In the genomic region with DNA sequence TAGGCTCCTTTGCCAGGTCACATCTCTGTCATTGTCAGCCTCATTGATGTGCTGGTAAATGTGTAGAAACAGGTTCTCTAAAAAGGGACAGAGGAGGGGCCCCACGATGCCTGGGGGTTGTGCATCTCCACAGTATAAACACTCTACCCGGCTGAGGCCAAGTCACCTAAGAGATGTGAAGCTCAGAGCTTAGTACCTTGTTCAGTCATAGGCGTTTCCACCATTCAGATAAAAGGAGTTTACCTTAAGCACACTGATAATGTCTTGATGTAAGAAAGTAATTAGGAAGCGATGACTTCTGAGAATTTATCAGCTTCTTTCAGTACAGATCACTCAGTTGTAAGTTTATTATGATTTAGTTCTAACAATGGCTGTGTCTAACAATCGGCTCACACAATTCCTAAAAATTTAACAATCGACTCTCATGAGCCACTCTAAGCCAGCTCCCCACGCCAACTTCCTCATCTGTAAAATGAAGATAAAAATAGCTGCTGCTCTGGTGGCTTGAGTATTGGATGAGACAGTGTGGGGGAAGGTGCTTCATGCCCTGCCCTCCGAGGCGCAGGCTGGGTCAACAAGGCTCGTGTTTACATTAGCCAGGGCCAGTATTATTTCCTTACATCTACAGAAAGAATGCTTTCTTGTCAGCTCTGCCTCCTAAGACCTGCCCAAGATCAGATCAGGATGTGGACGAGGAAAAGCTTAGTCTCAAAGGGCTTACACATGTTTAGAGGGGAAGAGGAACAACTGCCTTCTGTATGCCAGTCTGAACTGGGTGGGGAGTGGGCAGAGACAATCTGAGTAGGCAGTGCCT, we compare ENCODE assay signal across 8 mouse cellular contexts. TPM values are rescaled to one million over a fixed set of nuclear protein-coding genes. Genes with fewer than 3 reads are reported as not detected.
A peak's percentile ranks its signal among the peaks of the same experiment; 100 is the strongest.
DNase-seq lines count a peak whose midpoint lies in the region; ATAC-seq and TF ChIP-seq lines count a peak whose summit lies in the region.

No protein-coding gene starts in this region.

- H3K4me2 ChIP-seq in forebrain, postnatal 0 days (ENCODE audit: low read depth) = no peak overlapping the region
- no peak overlapping the region for H3K4me2 ChIP-seq in forebrain, embryonic 15.5 days (replicated peaks)
- peak overlapping the region; percentile 41 for H3K4me2 ChIP-seq in heart, embryonic 16.5 days (ENCODE audit: low read depth, low read length)
- peak overlapping the region; percentile 20 for H3K4me2 ChIP-seq in lung, embryonic 16.5 days (ENCODE audit: low read depth, low read length)
- H3K4me2 ChIP-seq in stomach, postnatal 0 days (replicated peaks; ENCODE audit: low read depth) = no peak overlapping the region; the same call in 1 of the 2 replicates

- H3K9ac ChIP-seq in forebrain, postnatal 0 days = no peak overlapping the region
- no peak overlapping the region for H3K9ac ChIP-seq in forebrain, embryonic 15.5 days (replicated peaks)
- H3K9ac ChIP-seq in heart, embryonic 16.5 days (ENCODE audit: low read length) = peak overlapping the region; percentile 15; the same call in 1 of the 2 replicates
- H3K9ac ChIP-seq in lung, embryonic 16.5 days (ENCODE audit: low read length) = 0 out of 2 replicates have a peak overlapping the region, but pooled peaks have one; percentile 25
- no peak overlapping the region for H3K9ac ChIP-seq in stomach, postnatal 0 days (ENCODE audit: low read length)

- H3K4me1 ChIP-seq in forebrain, postnatal 0 days (ENCODE audit: insufficient read depth) = no peaks in the 10 kb centered on the region
- peaks cover 9% of the 10 kb centered on the region for H3K4me1 ChIP-seq in forebrain, embryonic 15.5 days
- H3K4me1 ChIP-seq in heart, embryonic 16.5 days (ENCODE audit: control insufficient read depth, insufficient read depth, low read length) = peaks cover 41% of the 10 kb centered on the region
- peaks cover 70% of the 10 kb centered on the region for H3K4me1 ChIP-seq in lung, embryonic 16.5 days (replicated peaks; ENCODE audit: control insufficient read depth, insufficient read depth, low read length)
- H3K4me1 ChIP-seq in stomach, postnatal 0 days (replicated peaks; ENCODE audit: control insufficient read depth, insufficient read depth) = 0 out of 2 replicates have a peak, but pooled peaks cover 10% of the 10 kb centered on the region

- no peak overlapping the region for H3K4me3 ChIP-seq in forebrain, postnatal 0 days (ENCODE audit: low read depth, low read length)
- H3K4me3 ChIP-seq in forebrain, embryonic 15.5 days = no peak overlapping the region
- H3K4me3 ChIP-seq in heart, embryonic 16.5 days (ENCODE audit: low read length) = no peak overlapping the region
- H3K4me3 ChIP-seq in lung, embryonic 16.5 days (ENCODE audit: low read length) = no peak overlapping the region
- H3K4me3 ChIP-seq in stomach, postnatal 0 days (ENCODE audit: low read depth, low read length) = no peak overlapping the region

- no peak for TF ChIP-seq EP300 in stomach, postnatal 0 days (optimal IDR thresholded peaks at IDR 0.05)

- 0 out of 2 replicates have a peak overlapping the region, but pooled peaks have one; percentile 29 for H3K27ac ChIP-seq in forebrain, postnatal 0 days (ENCODE audit: low read depth, low read length)
- H3K27ac ChIP-seq in forebrain, embryonic 15.5 days (replicated peaks) = no peak overlapping the region
- H3K27ac ChIP-seq in heart, embryonic 16.5 days (ENCODE audit: low read length) = peak overlapping the region; percentile 72
- peak overlapping the region; percentile 88 for H3K27ac ChIP-seq in lung, embryonic 16.5 days (ENCODE audit: low read length)
- H3K27ac ChIP-seq in stomach, postnatal 0 days (replicated peaks) = peak overlapping the region; percentile 83

- H3K9me3 ChIP-seq in forebrain, postnatal 0 days (ENCODE audit: low read length) = no peaks in the 10 kb centered on the region
- H3K9me3 ChIP-seq in forebrain, embryonic 15.5 days = no peaks in the 10 kb centered on the region
- no peaks in the 10 kb centered on the region for H3K9me3 ChIP-seq in heart, embryonic 16.5 days (replicated peaks; ENCODE audit: control insufficient read depth, low read length)
- H3K9me3 ChIP-seq in lung, embryonic 16.5 days (ENCODE audit: control insufficient read depth, low read length) = no peaks in the 10 kb centered on the region
- H3K9me3 ChIP-seq in stomach, postnatal 0 days (ENCODE audit: control insufficient read depth, low read length) = no peaks in the 10 kb centered on the region

- no peak for DNase-seq in forebrain, postnatal 0 days
- DNase-seq in NIH3T3 (ENCODE audit: low read depth) = peak; percentile 34
- peak; percentile 76 for DNase-seq in stomach, postnatal 0 days (ENCODE audit: low spot score)
- DNase-seq in cerebellum, adult 8-10 months = no peak
- DNase-seq in cerebellum, adult 11-12 months = no peak

- H3K36me3 ChIP-seq in forebrain, postnatal 0 days (ENCODE audit: insufficient read depth) = peaks cover 29% of the 10 kb centered on the region
- H3K36me3 ChIP-seq in forebrain, embryonic 15.5 days = no peaks in the 10 kb centered on the region
- no peaks in the 10 kb centered on the region for H3K36me3 ChIP-seq in heart, embryonic 16.5 days (ENCODE audit: control insufficient read depth, insufficient read depth)
- no peaks in the 10 kb centered on the region for H3K36me3 ChIP-seq in lung, embryonic 16.5 days (ENCODE audit: control insufficient read depth, insufficient read depth, low read length)
- H3K36me3 ChIP-seq in stomach, postnatal 0 days (ENCODE audit: control insufficient read depth, insufficient read depth, low read length) = no peaks in the 10 kb centered on the region

- no peak for TF ChIP-seq CTCF in forebrain, postnatal 0 days (IDR thresholded peaks at IDR 0.05; ENCODE audit: low read depth)
- TF ChIP-seq CTCF in stomach, postnatal 0 days (IDR thresholded peaks at IDR 0.05; ENCODE audit: low read depth) = no peak

- no peak for ATAC-seq in forebrain, postnatal 0 days
- no peak for ATAC-seq in forebrain, embryonic 15.5 days (replicated peaks)
- ATAC-seq in heart, embryonic 16.5 days (replicated peaks; ENCODE audit: extremely low read depth, insufficient read depth, low FRiP score) = peak; percentile 49; the same call in 1 of the 2 replicates
- ATAC-seq in lung, embryonic 16.5 days (ENCODE audit: low read depth) = peak; percentile 74
- ATAC-seq in stomach, postnatal 0 days (ENCODE audit: low FRiP score, low TSS enrichment) = peak; percentile 90

- H3K27me3 ChIP-seq in forebrain, postnatal 0 days (ENCODE audit: insufficient read depth, low read length) = no peaks in the 10 kb centered on the region
- no peaks in the 10 kb centered on the region for H3K27me3 ChIP-seq in forebrain, embryonic 15.5 days
- H3K27me3 ChIP-seq in heart, embryonic 16.5 days (ENCODE audit: control insufficient read depth, insufficient read depth, low read length) = no peaks in the 10 kb centered on the region
- H3K27me3 ChIP-seq in lung, embryonic 16.5 days (ENCODE audit: control insufficient read depth, insufficient read depth, low read depth, low read length) = no peaks in the 10 kb centered on the region
- no peaks in the 10 kb centered on the region for H3K27me3 ChIP-seq in stomach, postnatal 0 days (ENCODE audit: control insufficient read depth, insufficient read depth, low read length)

- WGBS in forebrain, postnatal 0 days = 66% methylated on average over 11 of the region's 11 CpGs
- WGBS in forebrain, embryonic 15.5 days = 65% methylated on average over 11 of the region's 11 CpGs
- 11% methylated on average over 11 of the region's 11 CpGs for WGBS in heart, embryonic 16.5 days
- 5% methylated on average over 11 of the region's 11 CpGs for WGBS in lung, embryonic 16.5 days
- 6% methylated on average over 11 of the region's 11 CpGs for WGBS in stomach, postnatal 0 days

RNA-seq across cellular contexts. Expression of gene Spns2, which starts 22.8 kb away (rescaled TPM):
- total RNA-seq in forebrain, postnatal 0 days (2014; rRNA removed) = 38.8 and 40.1 TPM in 2 replicates
- 6.5 and 6.7 TPM in 2 replicates for polyA plus RNA-seq in forebrain, postnatal 0 days (2015; fragmentation: Nextera tagmentation; extraction: Ambion mirVana)
- 8.7 and 9.1 TPM in 2 replicates for polyA plus RNA-seq in forebrain, embryonic 15.5 days (2015; fragmentation: Nextera tagmentation; extraction: Ambion mirVana)
- polyA plus RNA-seq in heart, embryonic 16.5 days (2015; fragmentation: Nextera tagmentation; extraction: Ambion mirVana) = 1.8 and 3.6 TPM in 2 replicates
- polyA plus RNA-seq in lung, embryonic 16.5 days (2015; fragmentation: Nextera tagmentation; extraction: Ambion mirVana) = 3.1 and 3.2 TPM in 2 replicates
- polyA plus RNA-seq in stomach, postnatal 0 days (2015; fragmentation: Nextera tagmentation; extraction: Ambion mirVana) = 23.6 and 29.6 TPM in 2 replicates

RNA-seq across cellular contexts. Expression of gene Mybbp1a, which starts 25.7 kb away (rescaled TPM):
- 36.9 and 38.0 TPM in 2 replicates for total RNA-seq in forebrain, postnatal 0 days (2014; rRNA removed)
- 50.0 and 52.4 TPM in 2 replicates for polyA plus RNA-seq in forebrain, postnatal 0 days (2015; fragmentation: Nextera tagmentation; extraction: Ambion mirVana)
- 90.0 and 97.2 TPM in 2 replicates for polyA plus RNA-seq in forebrain, embryonic 15.5 days (2015; fragmentation: Nextera tagmentation; extraction: Ambion mirVana)
- 70.2 and 81.8 TPM in 2 replicates for polyA plus RNA-seq in heart, embryonic 16.5 days (2015; fragmentation: Nextera tagmentation; extraction: Ambion mirVana)
- 106 and 126 TPM in 2 replicates for polyA plus RNA-seq in lung, embryonic 16.5 days (2015; fragmentation: Nextera tagmentation; extraction: Ambion mirVana)
- polyA plus RNA-seq in stomach, postnatal 0 days (2015; fragmentation: Nextera tagmentation; extraction: Ambion mirVana) = 52.2 and 57.6 TPM in 2 replicates

RNA-seq across cellular contexts. Expression of gene Ggt6, which starts 31.6 kb away (rescaled TPM):
- not detected in 2 replicates for total RNA-seq in forebrain, postnatal 0 days (2014; rRNA removed)
- not detected in 2 replicates for polyA plus RNA-seq in forebrain, postnatal 0 days (2015; fragmentation: Nextera tagmentation; extraction: Ambion mirVana)
- polyA plus RNA-seq in forebrain, embryonic 15.5 days (2015; fragmentation: Nextera tagmentation; extraction: Ambion mirVana) = not detected in 2 replicates
- 0.17 TPM in 1 of 2 replicates, not detected in the other for polyA plus RNA-seq in heart, embryonic 16.5 days (2015; fragmentation: Nextera tagmentation; extraction: Ambion mirVana)
- polyA plus RNA-seq in lung, embryonic 16.5 days (2015; fragmentation: Nextera tagmentation; extraction: Ambion mirVana) = 0.19 TPM in 1 of 2 replicates, not detected in the other
- 12.9 and 13.0 TPM in 2 replicates for polyA plus RNA-seq in stomach, postnatal 0 days (2015; fragmentation: Nextera tagmentation; extraction: Ambion mirVana)

RNA-seq across cellular contexts. Expression of gene Smtnl2, which starts 55.4 kb away (rescaled TPM):
- 9.7 and 10.4 TPM in 2 replicates for total RNA-seq in forebrain, postnatal 0 days (2014; rRNA removed)
- 8.4 and 10.2 TPM in 2 replicates for polyA plus RNA-seq in forebrain, postnatal 0 days (2015; fragmentation: Nextera tagmentation; extraction: Ambion mirVana)
- 5.3 and 5.4 TPM in 2 replicates for polyA plus RNA-seq in forebrain, embryonic 15.5 days (2015; fragmentation: Nextera tagmentation; extraction: Ambion mirVana)
- 115 and 121 TPM in 2 replicates for polyA plus RNA-seq in heart, embryonic 16.5 days (2015; fragmentation: Nextera tagmentation; extraction: Ambion mirVana)
- 133 and 136 TPM in 2 replicates for polyA plus RNA-seq in lung, embryonic 16.5 days (2015; fragmentation: Nextera tagmentation; extraction: Ambion mirVana)
- polyA plus RNA-seq in stomach, postnatal 0 days (2015; fragmentation: Nextera tagmentation; extraction: Ambion mirVana) = 25.8 and 26.9 TPM in 2 replicates

Comparison
In these comparisons a context has a peak if more than half of its experiments do, and no peak if none do; other contexts are left out.
1. ATAC-seq: peak in heart, embryonic 16.5 days (single experiment), lung, embryonic 16.5 days (single experiment) and stomach, postnatal 0 days (single experiment); none in forebrain, postnatal 0 days (single experiment) and forebrain, embryonic 15.5 days (single experiment).
2. DNase-seq: peak in NIH3T3 (single experiment) and stomach, postnatal 0 days (single experiment); none in forebrain, postnatal 0 days (single experiment), cerebellum, adult 8-10 months (single experiment) and cerebellum, adult 11-12 months (single experiment).
3. H3K4me2 ChIP-seq: peak in heart, embryonic 16.5 days (single experiment) and lung, embryonic 16.5 days (single experiment); none in forebrain, postnatal 0 days (single experiment), forebrain, embryonic 15.5 days (single experiment) and stomach, postnatal 0 days (single experiment).
4. H3K9ac ChIP-seq: peak in heart, embryonic 16.5 days (single experiment) and lung, embryonic 16.5 days (single experiment); none in forebrain, postnatal 0 days (single experiment), forebrain, embryonic 15.5 days (single experiment) and stomach, postnatal 0 days (single experiment).
5. RNA of gene Ggt6, which starts 31.6 kb away (polyA plus RNA-seq): 12.9 to 13.0 TPM in stomach, postnatal 0 days; 0.17 TPM in heart, embryonic 16.5 days, 0.19 TPM in lung, embryonic 16.5 days, not detected in forebrain, postnatal 0 days and not detected in forebrain, embryonic 15.5 days; every median in the first group is over 10 times any median in the second.